In genomic region chr6:51754239-51754681, GRCm38 (mm10) we compare ENCODE assay signal across 12 mouse cellular contexts.
DNase-seq lines count a peak whose midpoint lies in the region; ATAC-seq and TF ChIP-seq lines count a peak whose summit lies in the region.
"Had no signal": no experiment of that assay in that cellular context is flagged by ENCODE, and none has a peak within 500 bp of the region (broad histone marks: within the 10 kb centered on the region; RNA-seq: fewer than 3 reads in every experiment).

No protein-coding gene starts in this region.

- no peak overlapping the region for H3K4me3 ChIP-seq in forebrain, embryonic 16.5 days (replicated peaks; ENCODE audit: low read length)
- H3K4me3 ChIP-seq in hindbrain, postnatal 0 days (ENCODE audit: low read length), result no peak overlapping the region
- H3K4me3 ChIP-seq in midbrain, embryonic 13.5 days (replicated peaks), result no peak overlapping the region
- H3K4me3 ChIP-seq: gastrocnemius, adult 2 months had no signal

- no peaks in the 10 kb centered on the region for H3K36me3 ChIP-seq in forebrain, embryonic 16.5 days (ENCODE audit: control insufficient read depth, insufficient read depth)
- H3K36me3 ChIP-seq in hindbrain, postnatal 0 days (ENCODE audit: insufficient read depth, low read length), result no peaks in the 10 kb centered on the region
- no peaks in the 10 kb centered on the region for H3K36me3 ChIP-seq in midbrain, embryonic 13.5 days

- peak overlapping the region; percentile 85 for H3K27ac ChIP-seq in forebrain, embryonic 16.5 days (ENCODE audit: low read length)
- H3K27ac ChIP-seq in hindbrain, postnatal 0 days, result peak overlapping the region; percentile 72
- peak overlapping the region; percentile 74 for H3K27ac ChIP-seq in midbrain, embryonic 13.5 days
- H3K27ac ChIP-seq: gastrocnemius, adult 2 months had no signal

- no peak overlapping the region for H3K9ac ChIP-seq in forebrain, embryonic 16.5 days (replicated peaks; ENCODE audit: low read depth, low read length)
- no peak overlapping the region for H3K9ac ChIP-seq in hindbrain, postnatal 0 days (replicated peaks; ENCODE audit: low read length)
- H3K9ac ChIP-seq in midbrain, embryonic 13.5 days (replicated peaks), result 0 out of 2 replicates have a peak overlapping the region, but pooled peaks have one; percentile 25

- no peak overlapping the region for H3K4me2 ChIP-seq in forebrain, embryonic 16.5 days (ENCODE audit: low read length)
- H3K4me2 ChIP-seq in hindbrain, postnatal 0 days (ENCODE audit: low read depth, low read length), result no peak overlapping the region
- H3K4me2 ChIP-seq in midbrain, embryonic 13.5 days (replicated peaks), result no peak overlapping the region

- DNase-seq in left cerebral cortex, postnatal 25 days (ENCODE audit: low spot score in 2 of 2), result peak; percentile 14 to 28
- no peak for DNase-seq in left cerebral cortex, adult 11 months (ENCODE audit: low spot score)
- DNase-seq in hindbrain, postnatal 0 days (ENCODE audit: low spot score), result peak; percentile 66
- no peak for DNase-seq in embryo, embryonic 10.5 days (ENCODE audit: low spot score)
- DNase-seq in spleen, postnatal 36 days (ENCODE audit: low spot score in 2 of 2), result no peak
- DNase-seq in gastrocnemius, adult 18-20 months (ENCODE audit: low spot score), result no peak
- DNase-seq: adrenal gland, adult 8-10 months; gastrocnemius, adult 2 months; kidney, adult 8-10 months had no signal

- H3K9me3 ChIP-seq in forebrain, embryonic 16.5 days (ENCODE audit: control insufficient read depth, low read length), result no peaks in the 10 kb centered on the region
- H3K9me3 ChIP-seq in hindbrain, postnatal 0 days (ENCODE audit: low read length), result no peaks in the 10 kb centered on the region
- no peaks in the 10 kb centered on the region for H3K9me3 ChIP-seq in midbrain, embryonic 13.5 days

- H3K27me3 ChIP-seq in forebrain, embryonic 16.5 days (replicated peaks; ENCODE audit: control insufficient read depth, insufficient read depth, low read length), result no peaks in the 10 kb centered on the region
- H3K27me3 ChIP-seq in hindbrain, postnatal 0 days (ENCODE audit: insufficient read depth, low read length), result no peaks in the 10 kb centered on the region
- no peaks in the 10 kb centered on the region for H3K27me3 ChIP-seq in midbrain, embryonic 13.5 days

- WGBS in forebrain, embryonic 16.5 days, result 36% methylated on average over 8 of the region's 8 CpGs
- 29% methylated on average over 8 of the region's 8 CpGs for WGBS in hindbrain, postnatal 0 days
- 39% methylated on average over 8 of the region's 8 CpGs for WGBS in midbrain, embryonic 13.5 days

- intact Hi-C loops in left cerebral cortex, postnatal 25 days (cut with DNase I), result no loop called here

- H3K4me1 ChIP-seq in forebrain, embryonic 16.5 days (replicated peaks; ENCODE audit: control insufficient read depth, insufficient read depth, low read length), result peaks cover 8% of the 10 kb centered on the region
- H3K4me1 ChIP-seq in hindbrain, postnatal 0 days (ENCODE audit: insufficient read depth, low read length), result no peaks in the 10 kb centered on the region
- H3K4me1 ChIP-seq in midbrain, embryonic 13.5 days (replicated peaks), result peaks cover 11% of the 10 kb centered on the region; the same call in 1 of the 2 replicates

- peak; percentile 72 for ATAC-seq in forebrain, embryonic 16.5 days
- ATAC-seq in hindbrain, postnatal 0 days, result peak; percentile 58; the same call in 1 of the 2 replicates
- no peak for ATAC-seq in midbrain, embryonic 13.5 days
- ATAC-seq: Patski had no signal

- TF ChIP-seq CTCF in hindbrain, postnatal 0 days (IDR thresholded peaks at IDR 0.05; ENCODE audit: low read depth), result no peak

Comparison
In these comparisons a context has a peak if more than half of its experiments do, and no peak if none do; other contexts are left out.
1. DNase-seq: peak in left cerebral cortex, postnatal 25 days (2 of 2) and hindbrain, postnatal 0 days (single experiment); none in left cerebral cortex, adult 11 months (single experiment), embryo, embryonic 10.5 days (single experiment), spleen, postnatal 36 days (0 of 2) and gastrocnemius, adult 18-20 months (single experiment).
2. Peak in every context shown above with its lines, with median percentiles within 50 percentile points of each other: H3K27ac ChIP-seq.